Mouse (Mus musculus): ENCODE measurements around the gene Gm10722.
"Not testable (repeated sequence)": the region's sequence is repeated elsewhere in the genome, so short reads cannot be mapped to it uniquely, and the experiment has no call there.

Gm10722 gene

DNA sequence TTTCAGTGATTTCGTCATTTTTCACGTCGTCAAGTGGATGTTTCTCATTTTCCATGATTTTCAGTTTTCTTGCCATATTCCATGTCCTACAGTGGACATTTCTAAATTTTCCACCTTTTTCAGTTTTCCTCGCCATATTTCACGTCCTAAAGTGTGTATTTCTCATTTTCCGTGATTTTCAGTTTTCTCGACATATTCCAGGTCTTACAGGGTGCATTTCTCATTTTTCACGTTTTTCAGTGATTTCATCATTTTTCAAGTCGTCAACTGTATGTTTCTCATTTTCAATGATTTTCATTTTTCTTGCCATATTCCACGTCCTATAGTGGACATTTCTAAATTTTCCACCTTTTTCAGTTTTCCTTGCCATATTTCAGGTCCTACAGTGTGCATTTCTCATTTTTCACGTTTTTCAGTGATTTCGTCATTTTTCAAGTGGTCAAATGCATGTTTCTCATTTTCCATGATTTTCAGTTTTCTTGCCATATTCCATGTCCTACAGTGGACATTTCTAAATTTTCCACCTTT lies at the start of gene Gm10722:
Gm10722 (plus strand) TSS at position 478 of the 528 bp plus-strand sequence.
- DNase-seq (ENCODE audit: low spot score): peak; percentile 15

DNA sequence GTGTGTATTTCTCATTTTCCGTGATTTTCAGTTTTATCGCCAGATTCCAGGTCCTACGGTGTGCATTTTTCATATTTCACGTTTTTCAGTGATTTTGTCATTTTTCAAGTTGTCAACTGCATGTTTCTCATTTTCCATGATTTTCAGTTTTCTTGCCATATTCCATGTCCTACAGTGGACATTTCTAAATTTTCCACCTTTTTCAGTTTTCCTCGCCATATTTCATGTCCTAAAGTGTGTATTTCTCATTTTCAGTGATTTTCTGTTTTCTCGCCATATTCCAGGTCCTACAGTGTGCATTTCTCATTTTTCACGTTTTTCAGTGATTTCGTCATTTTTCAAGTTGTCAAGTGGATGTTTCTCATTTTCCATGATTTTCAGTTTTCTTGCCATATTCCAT lies 284 bp downstream of the Gm10722 start:
- not testable (repeated sequence) for DNase-seq (ENCODE audit: low spot score)

- DNase-seq (ENCODE audit: low spot score): peak; percentile 30
These were observed 1.4 kb downstream of the Gm10722 start for GRCm38 (mm10) chr9:3001948-3002659.

GRCm38 (mm10) chr9:3002794-3003396 lies 2.2 kb downstream of the Gm10722 start, which contains the start of gene Gm11168:
Gene Gm11168 (plus strand): TSS chr9:3003346.
- not testable (repeated sequence) for DNase-seq (ENCODE audit: low spot score)

GRCm38 (mm10) chr9:3006179-3006578 lies 5.5 kb downstream of the Gm10722 start:
- DNase-seq (ENCODE audit: low spot score): not testable (repeated sequence)

DNA sequence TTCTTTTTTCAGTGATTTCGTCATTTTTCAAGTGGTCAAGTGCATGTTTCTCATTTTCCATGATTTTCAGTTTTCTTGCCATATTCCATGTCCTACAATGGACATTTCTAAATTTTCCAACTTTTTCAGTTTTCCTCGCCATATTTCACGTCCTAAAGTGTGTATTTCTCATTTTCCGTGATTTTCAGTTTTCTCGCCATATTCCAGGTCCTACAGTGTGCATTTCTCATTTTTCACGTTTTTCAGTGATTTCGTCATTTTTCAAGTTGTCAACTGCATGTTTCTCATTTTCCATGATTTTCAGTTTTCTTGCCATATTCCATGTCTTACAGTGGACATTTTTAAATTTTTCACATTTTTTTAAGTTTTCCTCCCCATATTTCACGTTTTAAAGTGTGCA lies 5.9 kb downstream of the Gm10722 start:
- not testable (repeated sequence) for DNase-seq (ENCODE audit: low spot score)

DNA sequence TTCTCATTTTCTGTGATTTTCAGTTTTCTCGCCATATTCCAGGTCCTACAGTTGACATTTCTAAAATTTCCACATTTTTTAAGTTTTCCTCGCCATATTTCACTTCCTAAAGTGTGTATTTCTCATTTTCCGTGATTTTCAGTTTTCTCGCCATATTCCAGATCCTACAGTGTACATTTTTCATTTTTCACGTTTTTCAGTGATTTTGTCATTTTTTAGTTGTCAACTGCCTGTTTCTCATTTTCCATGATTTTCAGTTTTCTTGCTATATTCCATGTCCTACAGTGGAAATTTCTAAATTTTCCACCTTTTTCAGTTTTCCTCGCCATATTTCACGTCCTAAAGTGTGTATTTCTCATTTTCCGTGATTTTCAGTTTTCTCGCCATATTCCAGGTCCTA lies 6.5 kb downstream of the Gm10722 start:
- peak; percentile 4 for DNase-seq (ENCODE audit: low spot score)

DNA sequence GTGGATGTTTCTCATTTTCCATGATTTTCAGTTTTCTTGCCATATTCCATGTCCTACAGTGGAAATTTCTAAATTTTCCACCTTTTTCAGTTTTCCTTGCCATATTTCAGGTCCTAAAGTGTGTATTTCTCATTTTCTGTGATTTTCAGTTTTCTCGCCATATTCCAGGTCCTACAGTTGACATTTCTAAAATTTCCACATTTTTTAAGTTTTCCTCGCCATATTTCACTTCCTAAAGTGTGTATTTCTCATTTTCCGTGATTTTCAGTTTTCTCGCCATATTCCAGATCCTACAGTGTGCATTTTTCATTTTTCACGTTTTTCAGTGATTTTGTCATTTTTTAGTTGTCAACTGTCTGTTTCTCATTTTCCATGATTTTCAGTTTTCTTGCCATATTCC lies 8.6 kb downstream of the Gm10722 start:
- not testable (repeated sequence) for DNase-seq (ENCODE audit: low spot score)

DNA sequence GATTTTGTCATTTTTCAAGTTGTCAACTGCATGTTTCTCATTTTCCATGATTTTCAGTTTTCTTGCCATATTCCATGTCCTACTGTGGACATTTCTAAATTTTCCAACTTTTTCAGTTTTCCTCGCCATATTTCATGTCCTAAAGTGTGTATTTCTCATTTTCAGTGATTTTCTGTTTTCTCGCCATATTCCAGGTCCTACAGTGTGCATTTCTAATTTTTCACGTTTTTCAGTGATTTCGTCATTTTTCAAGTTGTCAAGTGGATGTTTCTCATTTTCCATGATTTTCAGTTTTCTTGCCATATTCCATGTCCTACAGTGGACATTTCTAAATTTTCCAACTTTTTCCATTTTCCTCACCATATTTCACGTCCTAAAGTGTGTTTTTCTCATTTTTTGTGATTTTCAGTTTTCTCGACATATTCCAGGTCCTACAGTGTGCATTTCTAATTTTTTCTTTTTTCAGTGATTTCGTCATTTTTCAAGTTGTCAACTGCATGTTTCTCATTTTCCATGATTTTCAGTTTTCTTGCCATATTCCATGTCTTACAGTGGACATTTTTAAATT lies 11.4 kb downstream of the Gm10722 start:
- DNase-seq (ENCODE audit: low spot score): not testable (repeated sequence)

DNA sequence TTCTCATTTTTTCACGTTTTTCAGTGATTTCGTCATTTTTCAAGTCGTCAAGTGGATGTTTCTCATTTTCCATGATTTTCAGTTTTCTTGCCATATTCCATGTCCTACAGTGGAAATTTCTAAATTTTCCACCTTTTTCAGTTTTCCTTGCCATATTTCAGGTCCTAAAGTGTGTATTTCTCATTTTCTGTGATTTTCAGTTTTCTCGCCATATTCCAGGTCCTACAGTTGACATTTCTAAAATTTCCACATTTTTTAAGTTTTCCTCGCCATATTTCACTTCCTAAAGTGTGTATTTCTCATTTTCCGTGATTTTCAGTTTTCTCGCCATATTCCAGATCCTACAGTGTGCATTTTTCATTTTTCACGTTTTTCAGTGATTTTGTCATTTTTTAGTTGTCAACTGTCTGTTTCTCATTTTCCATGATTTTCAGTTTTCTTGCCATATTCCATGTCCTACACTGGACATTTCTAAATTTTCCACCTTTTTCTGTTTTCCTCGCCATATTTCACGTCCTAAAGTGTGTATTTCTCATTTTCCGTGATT lies 12.1 kb downstream of the Gm10722 start, which contains the start of gene Gm10721:
Gm10721 (plus strand) TSS at position 408 of the 547 bp plus-strand sequence.
- not testable (repeated sequence) for DNase-seq (ENCODE audit: low spot score)

GRCm38 (mm10) chr9:3015354-3015753 lies 14.6 kb downstream of the Gm10722 start, which contains the start of gene Gm10720:
Gene Gm10720 (plus strand): TSS chr9:3015654.
- DNase-seq (ENCODE audit: low spot score): not testable (repeated sequence)

GRCm38 (mm10) chr9:3015896-3016295 lies 15.2 kb downstream of the Gm10722 start:
- not testable (repeated sequence) for DNase-seq (ENCODE audit: low spot score)

DNA sequence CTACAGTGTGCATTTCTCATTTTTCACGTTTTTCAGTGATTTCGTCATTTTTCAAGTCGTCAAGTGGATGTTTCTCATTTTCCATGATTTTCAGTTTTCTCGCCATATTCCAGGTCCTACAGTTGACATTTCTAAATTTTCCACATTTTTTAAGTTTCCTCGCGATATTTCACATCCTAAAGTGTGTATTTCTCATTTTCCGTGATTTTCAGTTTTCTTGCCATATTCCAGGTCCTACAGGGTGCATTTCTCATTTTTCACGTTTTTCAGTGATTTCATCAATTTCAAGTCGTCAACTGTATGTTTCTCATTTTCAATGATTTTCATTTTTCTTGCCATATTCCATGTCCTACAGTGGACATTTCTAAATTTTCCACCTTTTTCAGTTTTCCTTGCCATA lies 16.4 kb downstream of the Gm10722 start, which contains the start of gene Gm10719:
Gm10719 (plus strand) TSS at position 301 of the 400 bp plus-strand sequence.
- not testable (repeated sequence) for DNase-seq (ENCODE audit: low spot score)

- DNase-seq (ENCODE audit: low spot score): not testable (repeated sequence)
These were observed 18.2 kb downstream of the Gm10722 start for GRCm38 (mm10) chr9:3018944-3019343.

DNA sequence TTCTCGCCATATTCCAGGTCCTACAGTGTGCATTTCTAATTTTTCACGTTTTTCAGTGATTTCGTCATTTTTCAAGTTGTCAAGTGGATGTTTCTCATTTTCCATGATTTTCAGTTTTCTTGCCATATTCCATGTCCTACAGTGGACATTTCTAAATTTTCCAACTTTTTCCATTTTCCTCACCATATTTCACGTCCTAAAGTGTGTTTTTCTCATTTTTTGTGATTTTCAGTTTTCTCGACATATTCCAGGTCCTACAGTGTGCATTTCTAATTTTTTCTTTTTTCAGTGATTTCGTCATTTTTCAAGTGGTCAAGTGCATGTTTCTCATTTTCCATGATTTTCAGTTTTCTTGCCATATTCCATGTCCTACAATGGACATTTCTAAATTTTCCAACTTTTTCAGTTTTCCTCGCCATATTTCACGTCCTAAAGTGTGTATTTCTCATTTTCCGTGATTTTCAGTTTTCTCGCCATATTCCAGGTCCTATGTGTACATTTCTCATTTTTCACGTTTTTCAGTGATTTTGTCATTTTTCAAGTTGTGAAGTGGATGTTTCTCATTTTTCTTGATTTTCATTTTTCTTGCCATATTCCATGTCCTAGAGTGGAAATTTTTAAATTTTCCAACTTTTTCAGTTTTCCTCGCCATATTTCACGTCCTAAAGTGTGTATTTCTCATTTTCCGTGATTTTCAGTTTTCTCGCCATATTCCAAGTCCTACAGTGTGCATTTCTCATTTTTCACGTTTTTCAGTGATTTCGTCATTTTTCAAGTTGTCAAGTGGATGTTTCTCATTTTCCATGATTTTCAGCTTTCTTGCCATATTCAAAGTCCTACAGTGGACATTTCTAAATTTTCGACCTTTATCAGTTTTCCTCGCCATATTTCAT lies 19.4 kb downstream of the Gm10722 start:
- DNase-seq (ENCODE audit: low spot score): not testable (repeated sequence)

DNA sequence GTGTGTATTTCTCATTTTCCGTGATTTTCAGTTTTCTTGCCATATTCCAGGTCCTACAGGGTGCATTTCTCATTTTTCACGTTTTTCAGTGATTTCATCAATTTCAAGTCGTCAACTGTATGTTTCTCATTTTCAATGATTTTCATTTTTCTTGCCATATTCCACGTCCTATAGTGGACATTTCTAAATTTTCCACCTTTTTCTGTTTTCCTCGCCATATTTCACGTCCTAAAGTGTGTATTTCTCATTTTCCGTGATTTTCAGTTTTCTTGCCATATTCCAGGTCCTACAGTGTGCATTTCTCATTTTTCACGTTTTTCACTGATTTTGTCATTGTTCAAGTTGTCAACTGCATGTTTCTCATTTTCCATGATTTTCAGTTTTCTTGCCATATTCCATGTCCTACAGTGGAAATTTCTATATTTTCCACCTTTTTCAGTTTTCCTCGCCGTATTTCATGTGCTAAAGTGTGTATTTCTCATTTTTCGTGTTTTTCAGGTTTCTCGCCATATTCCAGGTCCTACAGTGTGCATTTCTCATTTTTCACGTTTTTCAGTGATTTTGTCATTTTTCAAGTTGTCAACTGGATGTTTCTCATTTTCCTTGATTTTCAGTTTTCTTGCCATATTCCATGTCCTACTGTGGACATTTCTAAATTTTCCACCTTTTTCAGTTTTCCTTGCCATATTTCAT lies 21.7 kb downstream of the Gm10722 start:
- peak; percentile 3 for DNase-seq (ENCODE audit: low spot score)

DNA sequence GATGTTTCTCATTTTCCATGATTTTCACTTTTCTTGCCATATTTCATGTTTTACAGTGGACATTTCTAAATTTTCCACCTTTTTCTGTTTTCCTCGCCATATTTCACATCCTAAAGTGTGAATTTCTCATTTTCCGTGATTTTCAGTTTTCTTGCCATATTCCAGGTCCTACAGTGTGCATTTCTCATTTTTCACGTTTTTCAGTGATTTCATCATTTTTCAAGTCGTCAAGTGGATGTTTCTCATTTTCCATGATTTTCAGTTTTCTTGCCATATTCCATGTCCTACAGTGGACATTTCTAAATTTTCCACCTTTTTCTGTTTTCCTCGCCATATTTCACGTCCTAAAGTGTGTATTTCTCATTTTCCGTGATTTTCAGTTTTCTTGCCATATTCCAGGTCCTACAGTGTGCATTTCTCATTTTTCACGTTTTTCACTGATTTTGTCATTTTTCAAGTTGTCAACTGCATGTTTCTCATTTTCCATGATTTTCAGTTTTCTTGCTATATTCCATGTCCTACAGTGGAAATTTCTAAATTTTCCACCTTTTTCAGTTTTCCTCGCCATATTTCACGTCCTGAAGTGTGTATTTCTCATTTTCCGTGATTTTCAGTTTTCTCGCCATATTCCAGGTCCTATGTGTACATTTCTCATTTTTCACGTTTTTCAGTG lies 22.7 kb downstream of the Gm10722 start, which contains the start of gene Gm10718:
Gm10718 (plus strand) TSS at position 236 of the 673 bp plus-strand sequence.
- not testable (repeated sequence) for DNase-seq (ENCODE audit: low spot score)

- DNase-seq (ENCODE audit: low spot score): not testable (repeated sequence)
These were observed 23.4 kb downstream of the Gm10722 start for GRCm38 (mm10) chr9:3023985-3024648.

GRCm38 (mm10) chr9:3024912-3025467 lies 24.3 kb downstream of the Gm10722 start, which contains the start of gene Gm10717:
Gene Gm10717 (plus strand): TSS chr9:3025417.
- not testable (repeated sequence) for DNase-seq (ENCODE audit: low spot score)

All from yolk sac, embryonic 10.5 days (tissue).